Mouse (Mus musculus) embryonic facial prominence, embryonic 11.5 days (tissue): ENCODE measurements around the gene Tmem176a. TPM values are rescaled to one million over a fixed set of nuclear protein-coding genes. Genes with fewer than 3 reads are reported as not detected.
A peak's percentile ranks its signal among the peaks of the same experiment; 100 is the strongest.

Source experiments
- ATAC-seq: fragments of 200-750 bp; cut with Nextera tagmentation; replicated peaks from 2 replicates; pipeline ENCODE4 v1.8.0; 2017; ENCODE audit warnings: low read depth; ENCODE audit not compliant: insufficient number of reproducible peaks, low FRiP score, low TSS enrichment
- DNase-seq: peaks from one replicate; pipeline ENCODE4 v3.0.0-alpha.2; 2015; ENCODE audit warnings: low spot score
- H3K27ac ChIP-seq: fragments of 300-500 bp; sonication (generic); replicated peaks from 2 replicates; pipeline ENCODE4 v1.5.1; 2014; ENCODE audit warnings: mild to moderate bottlenecking, low read depth, low read length, control low read depth
- H3K27me3 ChIP-seq: fragments of 300-500 bp; sonication (generic); 2 replicates; pipeline ENCODE4 v1.6.1; 2014; ENCODE audit warnings: mild to moderate bottlenecking, low read length, moderate library complexity, mixed read lengths; ENCODE audit not compliant: control insufficient read depth, insufficient read depth
- H3K36me3 ChIP-seq: fragments of 300-500 bp; sonication (generic); replicated peaks from 2 replicates; pipeline ENCODE4 v1.6.1; 2014; ENCODE audit warnings: low read depth, mild to moderate bottlenecking, low read length, moderate library complexity, mixed read lengths; ENCODE audit not compliant: control insufficient read depth, insufficient read depth
- H3K4me1 ChIP-seq: fragments of 300-500 bp; sonication (generic); 2 replicates; pipeline ENCODE4 v1.6.1; 2014; ENCODE audit warnings: low read length, mixed read lengths; ENCODE audit not compliant: control insufficient read depth, insufficient read depth
- H3K4me2 ChIP-seq: fragments of 300-500 bp; sonication (generic); 2 replicates; pipeline ENCODE4 v1.6.1; 2014; ENCODE audit warnings: low read depth, mild to moderate bottlenecking, control low read depth, low read length, moderate library complexity
- H3K4me3 ChIP-seq: fragments of 300-500 bp; sonication (generic); 2 replicates; pipeline ENCODE4 v1.5.1; 2014; ENCODE audit warnings: low read depth, low read length, control low read depth
- H3K9ac ChIP-seq: fragments of 300-500 bp; sonication (generic); replicated peaks from 2 replicates; pipeline ENCODE4 v1.6.1; 2014; ENCODE audit warnings: mild to moderate bottlenecking, control low read depth, low read length
- H3K9me3 ChIP-seq: fragments of 300-500 bp; sonication (generic); replicated peaks from 2 replicates; pipeline ENCODE4 v1.6.1; 2016; ENCODE audit warnings: mild to moderate bottlenecking, low read length, inconsistent platforms, mixed read lengths; ENCODE audit not compliant: control insufficient read depth
- WGBS: fragments of 180-500 bp; shearing (Covaris S2); extraction: QIAGEN DNeasy Blood & Tissue Kit; methylation state at CpG from one replicate; pipeline ENCODE4 v1.1.7; 2014; 5-methylcytosine and 5-hydroxymethylcytosine counted together
- polyA plus RNA-seq: library from polyadenylated mRNA; unstranded; fragments of >200 nt; fragmentation: Nextera tagmentation; extraction: Ambion mirVana; gene quantifications from 2 replicates; pipeline ENCODE4 v1.2.1, GENCODE M21; 2014

Gene Tmem176a
- polyA plus RNA-seq, 1 experiment from 2014 or later: 30.4 TPM

- H3K27ac ChIP-seq: peak overlapping the region; percentile 67
- H3K4me3 ChIP-seq: peak overlapping the region; percentile 27
- peak overlapping the region; percentile 53 for H3K4me2 ChIP-seq
- H3K36me3 ChIP-seq: no peaks in the 10 kb centered on the region
- H3K9me3 ChIP-seq: no peaks in the 10 kb centered on the region
- ATAC-seq (peak; percentile 56; the same call in 1 of the 2 replicates), DNase-seq (peak; percentile 71)
- H3K4me1 ChIP-seq: no peaks in the 10 kb centered on the region
- H3K9ac ChIP-seq: peak overlapping the region; percentile 60
- 2% methylated on average over 29 of the region's 29 CpGs for WGBS
- H3K27me3 ChIP-seq: no peaks in the 10 kb centered on the region
Observed at GRCm38 (mm10) chr6:48851820-48852491, 11.2 kb downstream of the Tmem176a start.

- Histone ChIP-seq H3K9ac (no peak overlapping the region), H3K27me3 (no peaks in the 10 kb centered on the region), H3K9me3 (no peaks in the 10 kb centered on the region), H3K4me3 (no peak overlapping the region), H3K4me2 (no peak overlapping the region), H3K27ac (no peak overlapping the region), H3K4me1 (no peaks in the 10 kb centered on the region), H3K36me3 (no peaks in the 10 kb centered on the region)
- no peak for DNase-seq
- WGBS: 97% methylated on average over 2 of the region's 2 CpGs
- ATAC-seq: no peak
Observed at GRCm38 (mm10) chr6:48854155-48854554, 13.4 kb downstream of the Tmem176a start.

- Histone ChIP-seq H3K9ac (no peak overlapping the region), H3K4me1 (no peaks in the 10 kb centered on the region), H3K27me3 (no peaks in the 10 kb centered on the region), H3K27ac (no peak overlapping the region), H3K4me3 (no peak overlapping the region), H3K4me2 (no peak overlapping the region), H3K9me3 (no peaks in the 10 kb centered on the region), H3K36me3 (no peaks in the 10 kb centered on the region)
- DNase-seq (peak; percentile 39), ATAC-seq (no peak)
- 50% methylated on average over 8 of the region's 8 CpGs for WGBS
Observed at GRCm38 (mm10) chr6:48857613-48858302, 17.0 kb downstream of the Tmem176a start.

GRCm38 (mm10) chr6:48860130-48860815 lies 19.6 kb downstream of the Tmem176a start:
- H3K4me3 ChIP-seq: no peak overlapping the region
- peak; percentile 76 for DNase-seq
- H3K4me2 ChIP-seq: peak overlapping the region; percentile 32; the same call in 1 of the 2 replicates
- ATAC-seq: 0 out of 2 replicates have a peak, but pooled peaks have one; percentile 23
- H3K9me3 ChIP-seq: no peaks in the 10 kb centered on the region
- 11% methylated on average over 23 of the region's 23 CpGs for WGBS
- no peaks in the 10 kb centered on the region for H3K4me1 ChIP-seq
- H3K9ac ChIP-seq: no peak overlapping the region
- no peaks in the 10 kb centered on the region for H3K27me3 ChIP-seq
- no peaks in the 10 kb centered on the region for H3K36me3 ChIP-seq
- H3K27ac ChIP-seq: no peak overlapping the region

- no peaks in the 10 kb centered on the region for H3K27me3 ChIP-seq
- no peaks in the 10 kb centered on the region for H3K4me1 ChIP-seq
- no peak overlapping the region for H3K4me2 ChIP-seq
- no peak overlapping the region for H3K27ac ChIP-seq
- no peak for ATAC-seq
- H3K9ac ChIP-seq: no peak overlapping the region
- DNase-seq: no peak
- H3K4me3 ChIP-seq: no peak overlapping the region
- WGBS: 83% methylated on average over 1 of the region's 1 CpGs
- no peaks in the 10 kb centered on the region for H3K36me3 ChIP-seq
- H3K9me3 ChIP-seq: no peaks in the 10 kb centered on the region
Observed at GRCm38 (mm10) chr6:48860851-48861250, 20.1 kb downstream of the Tmem176a start.

GRCm38 (mm10) chr6:48861616-48862280 lies 21.0 kb downstream of the Tmem176a start:
- H3K4me1 ChIP-seq: no peaks in the 10 kb centered on the region
- whole genome bisulfite sequencing: 76% methylated on average over 12 of the region's 12 CpGs
- H3K9me3 ChIP-seq: no peaks in the 10 kb centered on the region
- no peaks in the 10 kb centered on the region for H3K27me3 ChIP-seq
- H3K27ac ChIP-seq: no peak overlapping the region
- no peak overlapping the region for H3K4me3 ChIP-seq
- DNase-seq: no peak
- H3K9ac ChIP-seq: no peak overlapping the region
- H3K36me3 ChIP-seq: no peaks in the 10 kb centered on the region
- no peak overlapping the region for H3K4me2 ChIP-seq
- ATAC-seq: no peak

GRCm38 (mm10) chr6:48862816-48863215 lies 22.1 kb downstream of the Tmem176a start:
- WGBS: 86% methylated on average over 4 of the region's 4 CpGs
- no peaks in the 10 kb centered on the region for H3K4me1 ChIP-seq
- no peak for ATAC-seq
- H3K9ac ChIP-seq: no peak overlapping the region
- no peaks in the 10 kb centered on the region for H3K36me3 ChIP-seq
- no peak overlapping the region for H3K27ac ChIP-seq
- H3K4me2 ChIP-seq: no peak overlapping the region
- no peaks in the 10 kb centered on the region for H3K9me3 ChIP-seq
- DNase-seq: no peak
- no peaks in the 10 kb centered on the region for H3K27me3 ChIP-seq
- H3K4me3 ChIP-seq: no peak overlapping the region
